Mouse (Mus musculus): ENCODE measurements at regions not wholly inside any gene's neighbourhood (a gene's known extent, or its start where the extent isn't known, plus 50 kb on each side); places are given as distances from the start of the nearest gene placed in this dataset.

GRCm38 (mm10) chr9:14206838-14207560 is 67.9 kb upstream of the Sesn3 start:
- TF ChIP-seq EP300 (IDR thresholded peaks at IDR 0.05; ENCODE audit: low read depth) (no peak), CTCF (IDR thresholded peaks at IDR 0.05; ENCODE audit: low read depth) (no peak)
